Comparison of ENCODE assay signal across 22 mouse cellular contexts in genomic region chr5:64131550-64131949, GRCm38 (mm10).
"Had no signal": no experiment of that assay in that cellular context is flagged by ENCODE, and none has a peak within 500 bp of the region (broad histone marks: within the 10 kb centered on the region; RNA-seq: fewer than 3 reads in every experiment).

No protein-coding gene starts in this region.

- H3K27ac ChIP-seq: liver, embryonic 15.5 days; lung, embryonic 15.5 days; macrophage; neural tube, embryonic 12.5 days had no signal

- DNase-seq: liver, postnatal 0 days; lung, adult 2 months; lung, postnatal 14 days; lung, postnatal 36 days; midbrain, embryonic 14.5 days; retina, postnatal 1 day; right cerebral cortex, adult 18-20 months; right cerebral cortex, postnatal 25 days; right cerebral cortex, postnatal 4 days; spleen, adult 18-20 months; thymus, adult 18-20 months; thymus, postnatal 14 days; thymus, postnatal 36 days had no signal

- H3K27me3 ChIP-seq: liver, embryonic 15.5 days; lung, embryonic 15.5 days; megakaryocyte, embryonic 14.5 days; neural tube, embryonic 12.5 days had no signal

- H3K4me2 ChIP-seq: liver, embryonic 15.5 days; lung, embryonic 15.5 days; midbrain, embryonic 11.5 days; neural tube, embryonic 12.5 days had no signal

- H3K4me1 ChIP-seq: liver, embryonic 15.5 days; lung, embryonic 15.5 days; megakaryocyte, embryonic 14.5 days; neural tube, embryonic 12.5 days had no signal

- H3K9me3 ChIP-seq: liver, embryonic 15.5 days; lung, embryonic 15.5 days; megakaryocyte, embryonic 14.5 days; neural tube, embryonic 12.5 days had no signal

- H3K9ac ChIP-seq: liver, embryonic 15.5 days; liver, postnatal 0 days; lung, embryonic 15.5 days; neural tube, embryonic 12.5 days had no signal

- ATAC-seq: liver, postnatal 0 days; lung, postnatal 0 days; midbrain, embryonic 16.5 days had no signal

- H3K4me3 ChIP-seq: liver, embryonic 15.5 days; lung, embryonic 15.5 days; megakaryocyte, embryonic 14.5 days; myocyte; neural tube, embryonic 12.5 days had no signal
